Mouse (Mus musculus): ENCODE data around the gene Neu2. TPM values are rescaled to one million over a fixed set of nuclear protein-coding genes. Genes with fewer than 3 reads are reported as not detected.

The Neu2 gene
- total and polyA plus RNA-seq, 3 experiments: 0.38 TPM; not detected in 2

DNA sequence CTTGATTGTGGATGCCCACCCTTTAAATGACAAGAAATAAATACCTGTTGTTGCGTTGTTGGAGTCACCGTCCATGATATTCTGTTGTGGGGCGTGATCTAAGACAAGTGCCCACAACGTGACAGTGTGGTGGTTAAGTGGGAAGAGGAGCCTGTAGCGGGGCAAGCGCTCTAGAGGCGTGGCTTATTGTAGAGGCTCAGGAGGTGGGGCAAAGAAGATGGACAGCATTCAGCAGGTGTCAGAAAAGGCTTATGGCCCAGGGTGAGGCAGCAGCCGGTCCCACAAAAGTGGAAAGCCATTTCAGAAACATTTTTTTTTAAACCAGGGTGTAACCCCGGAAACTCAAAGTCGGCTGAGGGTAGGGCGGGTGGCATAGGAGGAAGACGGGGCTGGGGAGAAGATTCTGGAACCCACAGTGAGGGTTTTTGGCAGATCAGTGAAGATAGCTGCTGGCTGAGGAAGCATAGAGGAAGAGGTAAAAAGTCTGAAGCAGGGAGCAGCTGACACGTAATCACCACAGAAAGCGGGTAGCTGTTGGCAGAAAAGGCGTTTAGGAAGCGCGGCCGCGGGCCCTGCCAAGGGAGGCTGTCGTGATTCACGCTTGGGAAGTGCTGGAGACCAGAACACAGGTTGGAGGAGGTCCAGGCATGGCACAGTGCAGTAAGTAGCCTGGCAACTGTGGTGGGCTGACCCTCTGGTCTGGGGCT lies 97.8 kb downstream of the Neu2 start:
- peaks cover 73% of the 10 kb centered on the region for H3K27me3 ChIP-seq (ENCODE audit: insufficient read depth, low read length)
- no peaks in the 10 kb centered on the region for H3K9me3 ChIP-seq (replicated peaks)
- ATAC-seq (ENCODE audit: extremely low read depth, insufficient number of reproducible peaks, low FRiP score, poor library complexity, severe bottlenecking) (no peak), DNase-seq (ENCODE audit: low spot score) (no peak)
- TF ChIP-seq POLR2AphosphoS5 (IDR thresholded peaks at IDR 0.05; ENCODE audit: insufficient replicate concordance, low read depth, low read length) (no peak), CTCF (IDR thresholded peaks at IDR 0.05; ENCODE audit: low read depth, low read length) (no peak), TAL1 (conservative IDR thresholded peaks at IDR 0.05; ENCODE audit: low read depth, low read length) (no peak), GATA2 (IDR thresholded peaks at IDR 0.05; ENCODE audit: borderline replicate concordance, low read depth, low read length) (no peak), GATA1 (IDR thresholded peaks at IDR 0.05; ENCODE audit: borderline replicate concordance, low read length) (no peak)
- no peaks in the 10 kb centered on the region for H3K36me3 ChIP-seq (replicated peaks)
- no peak overlapping the region for H3K4me3 ChIP-seq (ENCODE audit: low read depth, low read length)
- H3K4me1 ChIP-seq (ENCODE audit: insufficient read depth, low read depth, low read length): peaks cover 11% of the 10 kb centered on the region; the same call in 1 of the 2 replicates

DNA sequence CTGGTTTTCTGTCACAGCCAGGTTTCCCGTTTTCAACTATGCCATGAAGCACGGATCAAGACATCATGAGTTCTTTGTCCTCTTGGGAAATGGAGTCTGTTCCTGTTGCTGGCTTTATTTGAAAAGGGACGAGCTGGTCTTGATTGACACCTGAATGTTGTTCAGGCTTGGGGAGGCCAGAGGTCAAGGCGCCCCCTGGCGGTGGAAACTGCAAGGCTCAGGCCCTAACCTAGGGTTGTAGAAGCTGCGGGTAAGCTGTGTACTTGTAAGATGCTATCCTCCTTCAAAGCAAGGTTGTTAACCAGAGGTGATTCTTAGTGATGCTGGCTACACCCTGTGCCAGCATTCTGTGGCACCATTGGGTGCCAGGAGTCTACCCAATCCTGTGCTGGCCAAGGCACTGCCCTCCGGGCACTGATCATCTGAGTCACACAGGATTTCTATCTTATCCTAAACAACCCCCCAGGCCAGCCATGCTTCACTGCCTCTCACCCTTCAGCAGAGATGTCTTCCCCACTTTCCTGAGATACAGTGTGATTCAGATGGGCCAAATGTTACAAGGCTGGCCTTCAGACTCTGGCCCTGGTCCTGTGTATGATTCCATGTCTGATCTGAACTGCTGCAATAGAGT lies 98.8 kb downstream of the Neu2 start:
- ATAC-seq (ENCODE audit: extremely low read depth, insufficient number of reproducible peaks, low FRiP score, poor library complexity, severe bottlenecking) (peak; percentile 47; the same call in 1 of the 2 replicates), DNase-seq (ENCODE audit: low spot score) (peak; percentile 70)
- TF ChIP-seq CTCF (IDR thresholded peaks at IDR 0.05; ENCODE audit: low read depth, low read length) (peak; percentile 97), GATA2 (IDR thresholded peaks at IDR 0.05; ENCODE audit: borderline replicate concordance, low read depth, low read length) (no peak)
- Histone ChIP-seq H3K9me3 (replicated peaks) (no peaks in the 10 kb centered on the region), H3K4me1 (ENCODE audit: insufficient read depth, low read depth, low read length) (peaks cover 11% of the 10 kb centered on the region; the same call in 1 of the 2 replicates), H3K36me3 (replicated peaks) (no peaks in the 10 kb centered on the region), H3K4me3 (ENCODE audit: low read depth, low read length) (no peak overlapping the region), H3K27me3 (ENCODE audit: insufficient read depth, low read length) (peaks cover 67% of the 10 kb centered on the region)

DNA sequence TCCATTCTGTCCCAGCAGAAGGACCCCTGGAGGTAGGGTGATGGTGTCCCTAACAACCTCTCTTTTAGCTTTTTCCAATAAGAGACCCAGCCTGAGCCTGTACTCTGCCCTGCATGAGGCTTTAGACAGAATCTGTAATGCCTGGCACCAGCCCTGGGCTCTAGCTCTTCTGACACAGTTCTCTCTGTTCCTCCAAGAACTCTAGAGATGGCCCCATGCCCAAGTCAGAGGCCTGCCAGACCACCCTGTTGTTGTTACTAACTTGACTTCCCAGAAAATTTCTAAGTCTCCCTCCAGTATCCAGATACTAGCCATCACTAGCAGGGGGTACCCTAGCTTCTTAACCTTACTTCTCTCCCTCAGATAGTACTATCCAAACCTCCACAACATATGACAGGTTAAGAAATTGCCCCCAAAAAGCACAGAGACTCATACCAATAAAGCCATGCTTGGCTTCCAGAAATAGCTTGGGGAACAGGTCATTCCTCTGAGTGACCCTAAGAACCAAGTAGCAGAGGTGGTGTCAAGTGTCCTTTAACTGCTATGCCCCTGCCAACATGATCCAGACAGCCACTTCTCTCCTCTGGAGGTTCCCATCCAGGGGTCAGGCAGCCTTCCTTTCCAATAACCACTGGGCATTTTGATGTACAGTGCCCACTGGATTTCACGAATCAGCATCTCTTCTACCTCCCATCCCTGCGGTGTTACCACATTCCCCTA lies 105.0 kb downstream of the Neu2 start:
- Histone ChIP-seq H3K27me3 (ENCODE audit: insufficient read depth, low read length) (peaks cover 33% of the 10 kb centered on the region), H3K4me3 (ENCODE audit: low read depth, low read length) (no peak overlapping the region), H3K36me3 (replicated peaks) (no peaks in the 10 kb centered on the region), H3K9me3 (replicated peaks) (no peaks in the 10 kb centered on the region), H3K4me1 (ENCODE audit: insufficient read depth, low read depth, low read length) (peaks cover 13% of the 10 kb centered on the region)
- DNase-seq (ENCODE audit: low spot score) (no peak), ATAC-seq (ENCODE audit: extremely low read depth, insufficient number of reproducible peaks, low FRiP score, poor library complexity, severe bottlenecking) (no peak)
- TF ChIP-seq GATA2 (IDR thresholded peaks at IDR 0.05; ENCODE audit: borderline replicate concordance, low read depth, low read length) (no peak), POLR2AphosphoS5 (IDR thresholded peaks at IDR 0.05; ENCODE audit: insufficient replicate concordance, low read depth, low read length) (no peak), TAL1 (conservative IDR thresholded peaks at IDR 0.05; ENCODE audit: low read depth, low read length) (no peak), GATA1 (IDR thresholded peaks at IDR 0.05; ENCODE audit: borderline replicate concordance, low read length) (no peak), CTCF (IDR thresholded peaks at IDR 0.05; ENCODE audit: low read depth, low read length) (no peak)

DNA sequence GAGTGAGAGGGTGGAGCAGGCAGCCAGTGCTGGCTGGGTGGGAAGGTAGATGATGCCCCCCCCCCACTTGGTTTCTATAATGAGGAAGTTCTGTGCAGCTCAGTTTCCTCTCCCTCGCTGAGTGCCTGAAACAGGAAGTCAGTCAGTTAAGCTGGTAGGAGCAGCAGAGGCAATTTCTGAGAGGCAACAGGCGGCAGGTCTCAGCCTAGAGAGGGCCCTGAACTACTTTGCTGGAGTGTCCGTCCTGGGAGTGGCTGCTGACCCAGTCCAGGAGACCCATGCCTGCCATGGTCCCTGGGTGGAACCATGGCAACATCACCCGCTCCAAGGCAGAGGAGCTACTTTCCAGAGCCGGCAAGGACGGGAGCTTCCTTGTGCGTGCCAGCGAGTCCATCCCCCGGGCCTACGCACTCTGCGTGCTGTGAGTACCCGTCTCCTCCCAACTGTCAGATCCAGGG lies 110.6 kb downstream of the Neu2 start, which contains the start of gene Inpp5d:
Gene Inpp5d (plus strand): TSS at position 102 of the 458 bp plus-strand sequence.
- peak; percentile 84 for DNase-seq (ENCODE audit: low spot score)
- H3K4me1 ChIP-seq (ENCODE audit: insufficient read depth, low read depth, low read length): peaks cover 67% of the 10 kb centered on the region
- peaks cover 41% of the 10 kb centered on the region for H3K36me3 ChIP-seq (replicated peaks)
- peak; percentile 69 for ATAC-seq (ENCODE audit: extremely low read depth, insufficient number of reproducible peaks, low FRiP score, poor library complexity, severe bottlenecking)
- peaks cover 3% of the 10 kb centered on the region; the same call in 1 of the 2 replicates for H3K27me3 ChIP-seq (ENCODE audit: insufficient read depth, low read length)
- peak within 1 kb of the TSS; percentile 74 for H3K4me3 ChIP-seq (ENCODE audit: low read depth, low read length)
- no peak for TF ChIP-seq CTCF (IDR thresholded peaks at IDR 0.05; ENCODE audit: low read depth, low read length)
- no peak for TF ChIP-seq TAL1 (conservative IDR thresholded peaks at IDR 0.05; ENCODE audit: low read depth, low read length)
- no peak for TF ChIP-seq GATA1 (IDR thresholded peaks at IDR 0.05; ENCODE audit: borderline replicate concordance, low read length)
- no peak for TF ChIP-seq GATA2 (IDR thresholded peaks at IDR 0.05; ENCODE audit: borderline replicate concordance, low read depth, low read length)
- no peak for TF ChIP-seq POLR2AphosphoS5 (IDR thresholded peaks at IDR 0.05; ENCODE audit: insufficient replicate concordance, low read depth, low read length)
- H3K9me3 ChIP-seq (replicated peaks): no peaks in the 10 kb centered on the region

DNA sequence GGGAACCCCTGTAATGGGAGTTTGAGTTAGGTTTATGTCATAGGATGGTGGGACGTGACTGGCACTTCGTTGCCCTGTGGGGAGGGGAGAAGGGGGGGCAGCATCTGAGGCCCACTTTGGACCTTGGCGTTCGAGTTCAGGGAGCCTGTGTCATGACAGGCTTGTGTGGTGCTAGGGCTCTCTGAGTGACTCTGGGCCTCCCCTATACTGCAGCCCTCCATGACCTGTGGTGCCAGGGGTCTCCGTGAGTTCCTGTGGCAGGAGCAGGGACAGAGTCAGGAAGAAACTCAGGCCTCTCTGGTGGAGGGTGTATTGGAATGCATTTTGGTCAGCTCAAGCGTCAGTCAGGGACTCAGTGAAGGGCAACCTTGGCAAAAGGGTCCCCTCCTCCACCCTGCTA lies 111.0 kb downstream of the Neu2 start:
- ATAC-seq (ENCODE audit: extremely low read depth, insufficient number of reproducible peaks, low FRiP score, poor library complexity, severe bottlenecking): peak; percentile 11; the same call in 1 of the 2 replicates
- H3K27me3 ChIP-seq (ENCODE audit: insufficient read depth, low read length): peaks cover under 1% of the 10 kb centered on the region; the same call in 1 of the 2 replicates
- no peaks in the 10 kb centered on the region for H3K9me3 ChIP-seq (replicated peaks)
- peaks cover 44% of the 10 kb centered on the region for H3K36me3 ChIP-seq (replicated peaks)
- peak overlapping the region; percentile 74 for H3K4me3 ChIP-seq (ENCODE audit: low read depth, low read length)
- TF ChIP-seq POLR2AphosphoS5 (IDR thresholded peaks at IDR 0.05; ENCODE audit: insufficient replicate concordance, low read depth, low read length) (no peak), TAL1 (conservative IDR thresholded peaks at IDR 0.05; ENCODE audit: low read depth, low read length) (no peak), CTCF (IDR thresholded peaks at IDR 0.05; ENCODE audit: low read depth, low read length) (no peak), GATA1 (IDR thresholded peaks at IDR 0.05; ENCODE audit: borderline replicate concordance, low read length) (no peak), GATA2 (IDR thresholded peaks at IDR 0.05; ENCODE audit: borderline replicate concordance, low read depth, low read length) (no peak)
- DNase-seq (ENCODE audit: low spot score): no peak
- peaks cover 71% of the 10 kb centered on the region for H3K4me1 ChIP-seq (ENCODE audit: insufficient read depth, low read depth, low read length)
